Mouse (Mus musculus): ENCODE measurements around the gene Ccnt1.

Ccnt1 gene

GRCm38 (mm10) chr15:98596609-98597008 is 25.9 kb upstream of the Ccnt1 start:
- no peak for DNase-seq (ENCODE audit: low spot score in 2 of 2)

GRCm38 (mm10) chr15:98595049-98595448 is 24.3 kb upstream of the Ccnt1 start:
- DNase-seq (ENCODE audit: low spot score in 2 of 2): no peak

GRCm38 (mm10) chr15:98594193-98594592 is 23.5 kb upstream of the Ccnt1 start:
- DNase-seq (ENCODE audit: low spot score in 2 of 2): no peak

GRCm38 (mm10) chr15:98591396-98591795 is 20.7 kb upstream of the Ccnt1 start:
- no peak for DNase-seq (ENCODE audit: low spot score in 2 of 2)

- no peak for DNase-seq (ENCODE audit: low spot score in 2 of 2)
Measured at GRCm38 (mm10) chr15:98589640-98590336, 19.1 kb upstream of the Ccnt1 start.

GRCm38 (mm10) chr15:98587751-98588150 is 17.0 kb upstream of the Ccnt1 start:
- DNase-seq (ENCODE audit: low spot score in 2 of 2): no peak

GRCm38 (mm10) chr15:98586141-98586540 is 15.4 kb upstream of the Ccnt1 start:
- peak in 1 of 2 experiments; percentile 41 for DNase-seq (ENCODE audit: low spot score in 2 of 2)

- DNase-seq (ENCODE audit: low spot score in 2 of 2): no peak
Measured at GRCm38 (mm10) chr15:98585421-98585820, 14.7 kb upstream of the Ccnt1 start.

GRCm38 (mm10) chr15:98582996-98583395 is 12.3 kb upstream of the Ccnt1 start:
- DNase-seq (ENCODE audit: low spot score in 2 of 2): no peak

- DNase-seq (ENCODE audit: low spot score in 2 of 2): no peak
Measured at GRCm38 (mm10) chr15:98582410-98582809, 11.7 kb upstream of the Ccnt1 start.

- peak; percentile 59 to 66 for DNase-seq (ENCODE audit: low spot score in 2 of 2)
Measured at GRCm38 (mm10) chr15:98579795-98580464, 9.2 kb upstream of the Ccnt1 start.

- DNase-seq (ENCODE audit: low spot score in 2 of 2): no peak
Measured at GRCm38 (mm10) chr15:98579310-98579709, 8.6 kb upstream of the Ccnt1 start.

GRCm38 (mm10) chr15:98573293-98573692 is 2.6 kb upstream of the Ccnt1 start:
- no peak for DNase-seq (ENCODE audit: low spot score in 2 of 2)

- no peak for DNase-seq (ENCODE audit: low spot score in 2 of 2)
Measured at GRCm38 (mm10) chr15:98569795-98570365, 843 bp downstream of the Ccnt1 start.

GRCm38 (mm10) chr15:98569216-98569615 is 1.5 kb downstream of the Ccnt1 start:
- no peak for DNase-seq (ENCODE audit: low spot score in 2 of 2)

GRCm38 (mm10) chr15:98568256-98569033 is 2.3 kb downstream of the Ccnt1 start:
- no peak for DNase-seq (ENCODE audit: low spot score in 2 of 2)

GRCm38 (mm10) chr15:98567278-98568134 is 3.2 kb downstream of the Ccnt1 start:
- DNase-seq (ENCODE audit: low spot score in 2 of 2): peak; percentile 99

- DNase-seq (ENCODE audit: low spot score in 2 of 2): no peak
Measured at GRCm38 (mm10) chr15:98566973-98567277, 3.8 kb downstream of the Ccnt1 start.

- DNase-seq (ENCODE audit: low spot score in 2 of 2): no peak
Measured at GRCm38 (mm10) chr15:98557186-98557585, 13.5 kb downstream of the Ccnt1 start.

GRCm38 (mm10) chr15:98555881-98556280 is 14.8 kb downstream of the Ccnt1 start:
- no peak for DNase-seq (ENCODE audit: low spot score in 2 of 2)

- no peak for DNase-seq (ENCODE audit: low spot score in 2 of 2)
Measured at GRCm38 (mm10) chr15:98552758-98553157, 18.0 kb downstream of the Ccnt1 start.

Measured in spleen, postnatal 36 days (tissue).